Mouse (Mus musculus): ENCODE measurements around the gene Tspan31.

Gene Tspan31

GRCm38 (mm10) chr10:127070190-127071121 is at the start of gene Tspan31:
Gene Tspan31 (minus strand): TSS chr10:127070264.
- no peak for DNase-seq (ENCODE audit: low spot score)

GRCm38 (mm10) chr10:127119229-127119628 is 49.2 kb upstream of the Tspan31 start:
- no peak for DNase-seq (ENCODE audit: low spot score)

- DNase-seq (ENCODE audit: low spot score): no peak
These were observed 48.4 kb upstream of the Tspan31 start for GRCm38 (mm10) chr10:127118470-127118869.

- DNase-seq (ENCODE audit: low spot score): no peak
These were observed 45.0 kb upstream of the Tspan31 start for GRCm38 (mm10) chr10:127115068-127115467.

- no peak for DNase-seq (ENCODE audit: low spot score)
These were observed 44.3 kb upstream of the Tspan31 start for GRCm38 (mm10) chr10:127114408-127114807.

GRCm38 (mm10) chr10:127111001-127111887 is 41.2 kb upstream of the Tspan31 start:
- DNase-seq (ENCODE audit: low spot score): no peak

GRCm38 (mm10) chr10:127108262-127108583 is 38.2 kb upstream of the Tspan31 start:
- DNase-seq (ENCODE audit: low spot score): no peak

- DNase-seq (ENCODE audit: low spot score): no peak
These were observed 37.6 kb upstream of the Tspan31 start for GRCm38 (mm10) chr10:127107563-127108261.

GRCm38 (mm10) chr10:127103631-127104030 is 33.6 kb upstream of the Tspan31 start:
- no peak for DNase-seq (ENCODE audit: low spot score)

- DNase-seq (ENCODE audit: low spot score): no peak
These were observed 31.1 kb upstream of the Tspan31 start for GRCm38 (mm10) chr10:127101151-127101550.

- no peak for DNase-seq (ENCODE audit: low spot score)
These were observed 30.4 kb upstream of the Tspan31 start for GRCm38 (mm10) chr10:127100414-127100813.

GRCm38 (mm10) chr10:127099868-127100267 is 29.8 kb upstream of the Tspan31 start:
- no peak for DNase-seq (ENCODE audit: low spot score)

GRCm38 (mm10) chr10:127099191-127099590 is 29.1 kb upstream of the Tspan31 start:
- DNase-seq (ENCODE audit: low spot score): no peak

- no peak for DNase-seq (ENCODE audit: low spot score)
These were observed 28.4 kb upstream of the Tspan31 start for GRCm38 (mm10) chr10:127098514-127098913.

- DNase-seq (ENCODE audit: low spot score): no peak
These were observed 24.3 kb upstream of the Tspan31 start for GRCm38 (mm10) chr10:127094382-127094802.

- no peak for DNase-seq (ENCODE audit: low spot score)
These were observed 22.7 kb upstream of the Tspan31 start for GRCm38 (mm10) chr10:127092742-127093141.

GRCm38 (mm10) chr10:127091507-127092396 is 21.7 kb upstream of the Tspan31 start:
- no peak for DNase-seq (ENCODE audit: low spot score)

- no peak for DNase-seq (ENCODE audit: low spot score)
These were observed 20.7 kb upstream of the Tspan31 start for GRCm38 (mm10) chr10:127090560-127091411.

- DNase-seq (ENCODE audit: low spot score): no peak
These were observed 15.6 kb upstream of the Tspan31 start for GRCm38 (mm10) chr10:127085633-127086032.

- DNase-seq (ENCODE audit: low spot score): no peak
These were observed 15.0 kb upstream of the Tspan31 start for GRCm38 (mm10) chr10:127085052-127085451.

All from urinary bladder, postnatal 10 days (tissue).